Mouse (Mus musculus) R1 (cell line): ENCODE measurements at regions not wholly inside any gene's neighbourhood (a gene's known extent, or its start where the extent isn't known, plus 50 kb on each side); places are given as distances from the start of the nearest gene placed in this dataset.
A peak's percentile ranks its signal among the peaks of the same experiment; 100 is the strongest.

Experiments used
- DNase-seq: peaks from one replicate; pipeline ENCODE4 v3.0.0-alpha.2; 2018; ENCODE audit warnings: low read depth, low spot score

GRCm38 (mm10) chr4:75130757-75131156 lies 147.3 kb downstream of the Dmac1 start:
- peak; percentile 62 for DNase-seq

- no peak for DNase-seq
Observed at GRCm38 (mm10) chr4:75115887-75116286, 162.2 kb downstream of the Dmac1 start.

- DNase-seq: no peak
Observed at GRCm38 (mm10) chr4:75115346-75115745, 162.8 kb downstream of the Dmac1 start.

- no peak for DNase-seq
Observed at GRCm38 (mm10) chr4:75065782-75066181, 212.3 kb downstream of the Dmac1 start.

- peak; percentile 47 for DNase-seq
Observed at GRCm38 (mm10) chr4:75063275-75063674, 214.8 kb downstream of the Dmac1 start.

- no peak for DNase-seq
Observed at GRCm38 (mm10) chr4:75043510-75043909, 234.6 kb downstream of the Dmac1 start.

- DNase-seq: no peak
Observed at GRCm38 (mm10) chr4:75042640-75043039, 235.5 kb downstream of the Dmac1 start.

GRCm38 (mm10) chr4:75041930-75042579 lies 236.1 kb downstream of the Dmac1 start:
- DNase-seq: no peak
